Mouse (Mus musculus): ENCODE measurements around the gene Prl3b1. TPM values are rescaled to one million over a fixed set of nuclear protein-coding genes. Genes with fewer than 3 reads are reported as not detected.

Gene Prl3b1
- not detected in 2 replicates for polyA plus RNA-seq (2015; fragmentation: Nextera tagmentation; extraction: Ambion mirVana)

DNA sequence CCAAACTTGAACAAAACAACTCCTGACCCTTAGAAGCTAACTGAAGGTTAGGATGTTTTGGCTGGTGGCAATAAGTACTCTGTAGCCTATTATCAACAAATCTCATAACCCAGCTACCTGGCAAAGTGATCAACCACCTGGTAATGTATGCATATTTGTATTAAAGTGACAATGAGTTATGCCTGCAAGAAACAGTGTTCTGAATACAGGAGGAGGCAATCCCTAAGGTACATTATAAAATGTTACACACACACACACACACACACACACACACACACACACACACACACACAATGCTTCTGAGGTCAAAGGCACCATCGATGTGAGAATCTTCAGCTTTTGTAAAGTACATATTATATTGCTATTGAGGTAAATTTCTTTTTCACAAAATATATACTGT lies at the start of gene Prl3b1:
Prl3b1 (plus strand) TSS at position 301 of the 400 bp plus-strand sequence.
- no peak within 1 kb of the TSS for H3K4me3 ChIP-seq
- ATAC-seq (ENCODE audit: low read depth): no peak
- no peaks in the 10 kb centered on the region for H3K4me1 ChIP-seq (replicated peaks)
- H3K4me2 ChIP-seq: no peak within 1 kb of the TSS
- H3K27me3 ChIP-seq: no peaks in the 10 kb centered on the region
- no peak within 1 kb of the TSS for H3K9ac ChIP-seq
- H3K36me3 ChIP-seq: no peaks in the 10 kb centered on the region
- no peak within 1 kb of the TSS for H3K27ac ChIP-seq (replicated peaks)
- 96% methylated on average over 1 of the region's 1 CpGs for WGBS
- H3K9me3 ChIP-seq: no peaks in the 10 kb centered on the region

DNA sequence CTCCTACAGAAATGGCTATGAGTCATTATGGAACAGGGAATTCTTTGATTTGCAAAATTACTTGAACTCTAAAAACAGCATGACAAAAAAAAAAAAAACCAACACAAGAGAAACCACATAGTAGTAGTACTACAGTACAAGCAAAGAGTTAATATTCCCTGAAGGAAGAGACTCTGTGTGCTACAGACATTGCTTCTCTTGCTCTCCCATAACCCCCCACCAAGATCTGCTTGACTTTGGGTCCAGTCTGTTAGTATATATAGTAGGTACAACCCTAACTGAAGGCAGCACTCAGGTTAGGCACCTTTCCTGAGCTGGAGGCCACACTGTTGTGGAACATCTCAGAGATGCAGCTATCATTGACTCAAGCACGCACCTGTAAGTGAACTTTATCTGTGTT lies 45.3 kb upstream of the Prl3b1 start, which contains the start of gene Prl3c1:
Prl3c1 (plus strand) TSS at position 301 of the 400 bp plus-strand sequence.
- Histone ChIP-seq H3K27ac (replicated peaks) (no peak within 1 kb of the TSS), H3K4me2 (no peak within 1 kb of the TSS), H3K36me3 (no peaks in the 10 kb centered on the region), H3K9ac (no peak within 1 kb of the TSS), H3K9me3 (no peaks in the 10 kb centered on the region), H3K27me3 (no peaks in the 10 kb centered on the region), H3K4me1 (replicated peaks) (no peaks in the 10 kb centered on the region), H3K4me3 (no peak within 1 kb of the TSS)
- WGBS: 90% methylated on average over 1 of the region's 1 CpGs
- no peak for ATAC-seq (ENCODE audit: low read depth)

DNA sequence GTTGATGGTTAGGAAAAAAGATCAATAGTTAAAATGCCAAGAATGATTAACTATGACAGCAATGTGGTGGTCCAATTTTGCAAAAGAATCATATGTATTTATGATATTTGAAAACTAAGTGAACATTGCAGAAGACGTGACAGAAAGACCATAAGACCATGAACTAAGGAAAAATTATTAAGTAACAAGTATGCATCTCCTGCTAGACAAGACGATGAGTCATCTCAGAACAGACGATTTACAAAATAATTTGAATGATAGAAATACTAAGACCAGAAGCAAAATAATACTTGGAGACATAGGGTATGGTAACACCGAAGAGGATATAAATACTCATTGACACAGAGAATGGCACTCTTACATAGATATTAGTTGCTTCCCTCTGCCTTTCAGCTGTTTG lies 17.5 kb downstream of the Prl3b1 start, which contains the start of gene Prl3a1:
Prl3a1 (plus strand) TSS at position 301 of the 400 bp plus-strand sequence.
- ATAC-seq (ENCODE audit: low read depth): no peak
- H3K36me3 ChIP-seq: no peaks in the 10 kb centered on the region
- 93% methylated on average over 4 of the region's 4 CpGs for WGBS

More for the DNA sequence above, 17.5 kb downstream of the Prl3b1 start, which contains the start of gene Prl3a1:
- Histone ChIP-seq H3K27ac (replicated peaks) (no peak within 1 kb of the TSS), H3K27me3 (no peaks in the 10 kb centered on the region), H3K4me3 (no peak within 1 kb of the TSS), H3K4me2 (no peak within 1 kb of the TSS), H3K9ac (no peak within 1 kb of the TSS), H3K9me3 (no peaks in the 10 kb centered on the region), H3K4me1 (replicated peaks) (no peaks in the 10 kb centered on the region)

Other genes with a start within 250 kb of the Prl3b1 start
- gene Prl, start 184.3 kb upstream of the Prl3b1 start, polyA plus RNA-seq (2015; fragmentation: Nextera tagmentation; extraction: Ambion mirVana): 0.22 TPM in 1 of 2 replicates, not detected in the other
- not detected in 2 replicates for gene Prl3d1, start 147.7 kb upstream of the Prl3b1 start, polyA plus RNA-seq (2015; fragmentation: Nextera tagmentation; extraction: Ambion mirVana)
- gene Prl3d2, start 120.1 kb upstream of the Prl3b1 start, polyA plus RNA-seq (2015; fragmentation: Nextera tagmentation; extraction: Ambion mirVana): not detected in 2 replicates
- gene Prl3d3, start 85.1 kb upstream of the Prl3b1 start, polyA plus RNA-seq (2015; fragmentation: Nextera tagmentation; extraction: Ambion mirVana): not detected in 2 replicates
- gene Prl3c1, start 45.2 kb upstream of the Prl3b1 start, polyA plus RNA-seq (2015; fragmentation: Nextera tagmentation; extraction: Ambion mirVana): not detected in 2 replicates
- gene Prl3a1, start 17.6 kb downstream of the Prl3b1 start, polyA plus RNA-seq (2015; fragmentation: Nextera tagmentation; extraction: Ambion mirVana): not detected in 2 replicates
- gene Prl6a1, start 70.8 kb downstream of the Prl3b1 start, polyA plus RNA-seq (2015; fragmentation: Nextera tagmentation; extraction: Ambion mirVana): not detected in 2 replicates
- gene Prl8a2, start 103.8 kb downstream of the Prl3b1 start, polyA plus RNA-seq (2015; fragmentation: Nextera tagmentation; extraction: Ambion mirVana): not detected in 2 replicates
- gene Prl2b1, start 149.0 kb downstream of the Prl3b1 start, polyA plus RNA-seq (2015; fragmentation: Nextera tagmentation; extraction: Ambion mirVana): not detected in 2 replicates
- gene Prl8a6, start 196.8 kb downstream of the Prl3b1 start, polyA plus RNA-seq (2015; fragmentation: Nextera tagmentation; extraction: Ambion mirVana): not detected in 2 replicates

Data from neural tube, embryonic 13.5 days (tissue).